Mouse (Mus musculus) c-Kit-negative CD71-positive TER-119-positive erythroid progenitor cells, embryonic 14.5 days (primary cell): ENCODE data around the gene Kcmf1.
"Not testable (repeated sequence)": the region's sequence is repeated elsewhere in the genome, so short reads cannot be mapped to it uniquely, and the experiment has no call there.

Experiments used
- DNase-seq: peaks from one replicate; pipeline ENCODE4 v3.0.0-alpha.2; 2013; ENCODE audit warnings: low read depth, low spot score

The Kcmf1 gene

DNA sequence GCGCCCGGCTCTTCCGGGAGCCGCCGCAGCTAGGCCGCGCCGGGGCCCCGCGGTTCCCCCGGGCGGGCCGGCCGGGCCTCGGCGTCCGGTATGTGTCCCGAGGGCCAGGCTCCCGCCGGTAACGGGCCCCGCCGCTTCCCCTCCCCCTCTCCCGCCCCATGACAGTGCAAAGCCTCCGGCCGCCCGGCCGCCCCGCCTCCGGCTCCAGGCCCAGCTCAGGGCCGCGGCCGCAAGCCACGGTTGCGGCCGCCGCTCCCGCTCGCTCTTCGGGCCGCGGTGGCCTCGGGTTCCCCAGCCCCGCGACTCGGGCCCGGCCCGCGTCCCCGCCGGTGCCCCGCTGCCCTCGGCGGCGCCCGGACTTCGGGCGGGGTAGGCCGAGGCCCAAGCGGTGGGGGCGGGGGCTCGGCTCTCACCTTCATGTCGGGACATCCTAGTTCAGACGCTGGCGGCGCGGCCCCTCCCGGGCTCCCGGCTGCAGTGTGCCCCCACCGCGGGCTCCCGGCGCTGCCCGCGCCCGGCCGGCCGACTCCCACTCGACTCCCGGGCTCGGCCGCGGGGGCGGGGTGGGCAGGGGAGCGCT is 488 bp downstream of the Kcmf1 start:
- DNase-seq, result peak; percentile 63

DNA sequence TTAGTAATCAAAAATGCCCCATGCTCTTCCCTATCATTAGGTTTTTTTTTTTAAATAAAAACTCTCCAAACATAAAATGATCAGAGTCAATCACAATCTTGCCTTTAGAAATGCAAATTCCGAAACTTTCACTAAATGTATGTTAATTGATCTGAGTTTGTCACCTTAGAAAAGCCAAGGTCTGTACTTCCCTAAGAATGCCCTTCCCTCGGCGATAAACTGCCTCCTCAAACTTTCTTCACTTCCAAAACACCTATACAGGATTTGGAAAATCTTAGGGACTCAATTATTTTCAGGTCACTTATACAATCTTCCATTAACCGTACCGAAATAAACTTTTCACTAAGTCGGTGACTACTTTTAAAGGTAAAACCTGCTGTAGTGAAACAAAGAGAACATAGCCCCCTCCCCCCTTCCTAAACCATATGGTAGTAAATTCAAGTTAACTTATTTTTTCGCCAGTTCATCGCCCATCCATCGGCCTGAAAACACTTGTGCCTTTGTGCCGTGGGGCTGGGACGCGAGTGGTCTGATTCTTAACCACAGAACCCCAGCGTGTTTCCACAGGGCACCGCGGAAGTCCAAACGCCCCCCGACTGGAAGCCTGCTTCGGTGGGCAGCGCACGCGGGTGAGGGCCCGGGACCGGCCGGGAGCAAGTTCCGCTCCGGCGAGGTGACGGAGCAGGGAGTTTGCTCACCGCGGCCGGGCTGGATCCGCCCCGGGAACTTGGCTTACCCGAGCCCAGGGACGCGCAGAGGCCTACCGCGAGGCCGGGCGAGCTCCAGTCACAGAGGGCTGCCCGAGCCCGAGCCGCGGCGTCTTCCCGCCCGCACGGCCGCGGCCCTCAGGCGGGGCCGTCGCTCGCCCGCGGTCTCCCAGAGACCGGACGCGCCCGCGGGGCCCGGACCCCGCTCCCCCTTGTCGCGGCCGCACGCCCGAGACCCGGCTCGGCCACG is 1.3 kb downstream of the Kcmf1 start:
- peak; percentile 52 for DNase-seq

DNA sequence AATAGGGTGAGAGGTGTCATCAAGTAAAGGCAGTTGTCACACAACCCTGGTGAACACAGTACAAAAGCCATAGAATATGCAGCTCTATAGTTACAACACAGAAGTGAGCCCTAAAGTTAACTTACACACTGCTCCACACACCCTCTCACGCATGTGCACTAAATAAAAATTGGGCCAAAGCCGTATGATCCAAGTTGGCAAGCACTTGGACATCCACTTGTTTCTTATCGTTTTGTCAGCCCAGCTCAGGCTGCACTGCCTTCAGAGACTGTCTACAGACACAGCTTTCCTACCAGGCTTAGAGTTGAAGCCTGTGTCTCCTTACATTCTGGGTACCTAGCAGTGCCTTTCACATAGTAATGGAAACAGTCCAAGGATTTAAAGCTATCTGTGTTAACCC is 4.8 kb downstream of the Kcmf1 start:
- no peak for DNase-seq

DNA sequence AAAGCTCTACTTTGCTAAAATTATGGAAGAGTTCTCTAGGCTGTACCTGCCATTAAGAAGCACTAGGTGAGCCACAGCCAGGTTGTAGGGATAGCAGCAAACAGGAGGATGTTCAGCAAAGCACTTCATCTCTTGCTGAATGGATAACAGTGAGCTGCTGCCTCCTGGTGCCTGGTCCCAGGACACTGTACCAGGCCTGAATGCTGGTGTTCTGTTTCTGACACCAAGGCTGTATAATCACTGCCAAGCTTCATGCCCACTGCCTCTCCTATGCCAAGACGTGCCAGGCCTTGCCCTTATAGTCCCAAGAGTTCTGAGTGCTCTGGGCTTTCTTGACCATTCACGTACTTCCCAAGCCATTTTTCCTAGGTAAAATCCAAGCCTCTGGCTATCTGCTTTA is 8.5 kb downstream of the Kcmf1 start:
- DNase-seq, result no peak

DNA sequence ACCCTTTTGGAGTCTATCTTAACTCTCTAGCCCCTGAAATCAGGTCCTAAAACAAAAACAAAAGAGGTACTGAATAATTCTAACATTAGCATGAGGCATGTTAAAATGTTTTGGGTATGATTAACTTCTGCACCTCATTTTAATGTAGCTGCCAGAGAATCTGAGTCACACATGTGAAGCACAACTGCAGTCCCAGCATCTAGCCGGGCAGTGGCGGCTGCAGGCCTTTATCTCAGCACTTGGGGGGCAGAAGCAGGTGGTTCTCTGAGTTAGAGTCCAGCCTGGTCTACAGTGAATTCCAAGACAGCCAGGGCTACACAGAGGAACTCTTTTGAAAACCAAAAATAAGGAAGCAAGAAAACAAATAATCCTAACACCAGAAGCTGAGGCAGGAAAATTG is 11.1 kb downstream of the Kcmf1 start:
- DNase-seq, result no peak

DNA sequence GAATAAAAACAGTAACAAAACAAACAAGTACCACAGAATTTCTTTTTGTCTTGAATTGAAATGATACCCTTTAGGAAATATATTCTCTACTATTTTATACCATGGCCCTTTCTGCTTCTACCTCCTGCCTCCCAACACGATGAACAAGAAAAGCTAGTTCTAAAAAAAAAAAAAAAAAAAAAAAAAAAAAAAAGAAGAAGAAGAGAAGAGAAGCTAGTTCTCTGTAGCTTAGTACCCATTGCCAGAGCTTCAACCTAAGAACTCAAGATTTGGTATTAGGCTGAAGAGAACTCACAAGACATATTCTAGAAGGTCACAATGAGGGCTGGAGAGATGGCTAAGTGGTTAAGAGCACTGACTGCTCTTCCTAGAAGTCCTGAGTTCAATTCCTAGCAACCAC is 14.5 kb downstream of the Kcmf1 start:
- no peak for DNase-seq

DNA sequence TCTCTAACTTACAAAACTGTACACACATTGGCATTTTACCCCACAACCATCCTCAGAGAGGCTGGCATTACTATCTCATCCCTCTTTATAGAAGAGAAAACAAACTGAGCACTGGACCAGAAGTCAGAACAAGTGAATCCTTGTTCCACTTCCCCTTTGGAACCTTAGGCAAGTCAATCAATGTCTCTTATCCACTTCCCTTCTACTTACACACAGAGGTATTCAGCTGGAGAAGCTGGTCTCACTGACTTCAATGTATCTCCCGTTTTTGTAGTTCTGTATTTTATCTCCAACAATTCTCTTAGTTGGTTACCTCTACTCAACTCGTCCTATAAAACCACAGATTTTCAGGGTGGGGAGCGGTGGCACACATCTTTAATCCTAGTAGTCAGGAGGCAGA is 15.0 kb downstream of the Kcmf1 start:
- no peak for DNase-seq

DNA sequence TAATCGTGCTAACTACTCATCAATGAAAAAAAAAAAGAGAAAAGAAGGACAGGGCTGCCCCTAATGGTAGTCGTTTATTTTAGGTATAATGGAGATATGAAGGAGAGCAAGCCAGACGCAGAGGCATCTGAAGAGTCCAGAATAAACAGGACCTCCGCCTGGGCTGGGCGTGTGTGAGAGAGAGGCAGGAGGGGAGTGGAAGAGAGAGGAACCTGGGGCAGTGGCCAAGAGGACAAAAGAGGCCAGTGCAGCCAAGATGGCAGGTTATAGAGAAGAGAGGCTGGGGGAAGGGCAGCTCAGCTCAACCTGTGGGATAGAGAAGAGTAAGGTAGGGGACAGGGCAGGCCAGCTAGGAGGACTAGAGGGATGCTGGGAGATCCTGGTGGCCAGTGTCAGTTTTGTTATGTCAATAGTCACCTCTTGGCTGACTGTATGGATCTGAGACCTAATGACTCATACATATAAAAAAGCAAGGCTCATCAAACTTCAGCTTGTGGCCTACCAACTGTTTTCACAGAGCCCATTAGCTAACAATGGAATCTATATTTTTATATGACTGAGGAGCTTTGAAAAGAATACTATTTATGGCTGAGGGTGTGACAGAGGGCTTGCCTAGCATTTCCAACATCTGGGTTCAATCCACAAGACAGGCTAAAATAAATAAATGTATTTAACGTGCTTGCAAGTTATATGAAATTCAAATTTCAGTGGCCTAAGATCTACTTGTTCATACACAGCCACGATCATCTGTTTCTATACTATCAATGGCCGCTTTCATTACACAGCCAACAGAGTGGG is 16.9 kb downstream of the Kcmf1 start:
- no peak for DNase-seq

DNA sequence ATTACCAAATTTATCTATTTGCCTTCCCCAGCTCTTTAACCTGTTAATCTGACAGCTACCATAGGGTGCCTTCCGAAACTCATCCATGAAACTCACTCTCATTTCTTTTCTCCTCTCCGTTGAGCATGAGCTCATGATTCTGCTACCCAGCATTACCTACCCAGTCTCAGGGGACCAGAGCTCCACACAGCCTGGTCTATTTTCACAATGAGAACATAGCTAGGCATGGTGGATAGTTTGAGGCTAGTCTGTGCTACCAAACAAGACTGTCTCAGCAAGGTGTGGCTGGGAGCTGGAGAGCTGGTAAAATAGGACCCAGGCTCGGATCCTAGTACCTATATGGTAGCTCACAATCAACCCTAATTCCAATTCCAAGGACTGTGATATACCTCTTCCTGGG is 17.6 kb downstream of the Kcmf1 start:
- DNase-seq, result no peak

DNA sequence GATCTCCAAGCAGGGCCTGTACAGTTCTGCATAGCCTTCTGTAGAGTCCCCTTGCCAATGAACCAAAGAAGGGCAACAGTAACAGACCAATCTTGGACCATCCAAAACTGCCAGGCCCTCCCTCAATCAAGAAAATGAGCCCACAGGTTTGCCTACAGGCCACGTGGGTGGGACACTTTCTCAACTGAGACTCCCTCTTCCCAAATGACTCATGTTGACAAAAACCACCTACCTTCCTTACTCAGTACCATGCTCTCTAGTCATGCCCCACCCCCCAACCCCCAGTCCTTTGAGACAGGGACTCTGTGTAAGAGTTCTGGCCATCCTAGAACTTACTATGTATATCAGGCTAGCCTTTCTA is 18.2 kb downstream of the Kcmf1 start:
- no peak for DNase-seq

DNA sequence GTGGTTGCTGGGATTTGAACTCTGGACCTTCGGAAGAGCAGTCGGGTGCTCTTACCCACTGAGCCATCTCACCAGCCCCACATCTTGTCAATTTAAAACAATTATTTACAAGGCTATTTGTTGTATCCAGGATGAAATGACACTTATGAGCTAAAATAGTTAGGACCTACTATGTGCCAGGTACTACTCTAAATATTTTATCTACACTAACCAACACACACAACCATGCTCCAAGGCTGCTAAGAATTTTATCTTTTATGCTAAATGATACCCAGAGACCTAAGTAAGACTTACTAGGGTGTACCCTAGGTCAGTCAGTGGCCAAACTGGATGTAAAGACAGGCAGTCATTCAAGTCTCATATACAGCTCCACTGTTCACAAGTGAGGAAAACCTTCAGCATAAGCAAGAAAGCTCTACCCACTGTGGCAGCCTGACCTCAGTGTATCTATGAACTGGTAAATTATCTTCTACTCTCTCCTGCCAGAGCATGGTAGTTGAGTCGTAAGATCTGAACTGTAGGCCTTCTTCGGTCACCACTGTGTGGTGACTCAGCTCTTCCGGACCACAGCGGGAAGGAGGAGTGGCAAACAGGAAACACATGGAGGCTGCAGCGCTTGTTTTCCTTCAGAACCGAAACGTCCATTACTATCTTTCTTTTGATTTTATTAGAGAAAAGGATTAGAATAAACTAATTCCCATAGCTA is 18.7 kb downstream of the Kcmf1 start:
- no peak for DNase-seq

DNA sequence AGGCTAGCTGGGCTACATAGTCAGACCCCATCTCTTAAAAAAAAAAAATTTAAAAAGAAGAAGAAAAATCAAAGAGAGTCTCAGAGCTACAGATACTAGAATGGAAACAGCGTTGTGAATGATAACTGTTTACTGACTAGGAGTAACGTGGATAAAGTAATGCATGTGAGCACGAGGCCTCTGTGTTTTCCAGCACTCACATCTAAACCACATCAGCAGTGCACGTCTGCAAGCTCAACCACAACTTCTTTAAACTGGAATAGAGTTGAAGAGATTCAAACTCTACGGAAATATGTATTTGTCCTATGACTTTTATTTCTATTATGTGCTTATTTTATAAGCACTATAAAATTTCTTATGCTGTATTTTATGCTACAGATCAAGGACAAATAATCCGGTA is 23.1 kb downstream of the Kcmf1 start:
- no peak for DNase-seq

DNA sequence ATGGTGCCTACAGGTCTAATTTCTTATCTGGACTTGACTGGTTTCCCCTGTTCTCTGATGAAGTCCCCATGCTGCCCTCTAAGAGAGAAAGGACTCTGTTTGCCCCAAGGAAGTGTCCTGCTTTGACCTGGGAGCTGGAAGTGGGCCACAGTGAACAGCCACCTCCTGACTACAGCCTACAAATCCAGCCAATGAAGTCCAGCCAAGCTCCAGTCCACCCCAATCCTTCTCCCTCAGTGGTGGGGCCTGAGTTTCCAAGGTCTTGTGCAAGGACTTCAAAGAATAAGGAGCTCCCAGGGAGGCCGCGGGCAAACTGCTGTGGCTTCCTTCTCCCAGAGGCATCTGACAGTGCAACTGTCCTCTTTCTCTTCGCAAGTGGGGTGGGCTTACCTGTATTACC is 26.4 kb downstream of the Kcmf1 start:
- no peak for DNase-seq

DNA sequence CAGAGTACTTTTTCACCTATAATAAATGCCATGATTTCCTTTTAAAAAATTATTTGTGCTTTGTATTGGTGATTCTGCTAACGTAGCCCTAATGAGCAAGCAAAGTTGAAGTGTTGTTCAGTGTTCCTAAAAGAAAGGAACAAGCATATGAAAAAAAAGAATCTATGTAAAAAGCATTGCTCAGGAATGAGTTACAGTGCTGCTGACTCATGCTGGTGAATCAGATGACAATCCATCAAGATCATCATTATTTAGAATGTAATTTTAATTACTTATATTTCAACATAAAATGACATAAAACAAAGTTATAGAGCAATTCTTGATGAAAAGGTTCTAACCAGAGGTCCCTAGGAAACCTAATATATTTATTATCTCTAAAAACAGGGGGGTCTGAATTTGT is 27.5 kb downstream of the Kcmf1 start:
- no peak for DNase-seq

DNA sequence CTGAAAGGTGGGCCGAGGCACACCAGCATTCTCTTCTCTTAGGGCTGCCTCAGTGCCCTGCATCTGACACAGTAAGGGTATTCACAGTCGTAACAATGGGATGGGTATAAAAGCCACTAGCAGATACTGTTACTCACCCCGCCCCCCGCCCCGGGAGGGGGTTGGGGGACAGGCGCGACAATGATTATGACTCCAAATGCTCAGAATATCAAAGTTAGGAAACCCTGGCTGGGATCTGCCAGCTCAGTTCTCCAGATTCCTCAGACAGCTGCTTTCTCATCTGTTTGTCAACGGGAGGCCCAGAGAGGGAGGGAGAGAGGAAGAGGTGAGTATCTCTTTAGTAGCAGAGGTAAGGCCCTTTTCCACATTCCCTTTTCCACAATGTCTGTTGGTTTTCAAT is 30.2 kb downstream of the Kcmf1 start:
- no peak for DNase-seq

DNA sequence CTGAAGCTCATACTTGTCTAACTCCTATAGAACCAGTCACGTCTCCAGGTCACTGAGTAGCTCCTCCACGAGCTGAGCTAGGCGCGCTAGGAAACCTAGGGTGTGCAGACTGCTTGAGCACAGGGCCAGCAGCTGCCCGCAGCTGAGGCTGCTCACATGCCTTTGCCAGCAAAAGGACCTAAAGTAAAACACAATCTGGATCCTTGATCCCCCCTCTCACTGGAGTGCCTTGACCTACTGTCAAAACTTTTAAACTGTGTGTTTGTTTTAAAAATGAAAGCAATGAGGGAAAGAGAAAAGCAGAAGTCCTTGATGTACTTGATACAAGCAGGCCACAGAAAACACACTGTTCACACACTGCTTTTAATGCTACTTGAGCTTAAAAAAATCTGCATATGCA is 31.1 kb downstream of the Kcmf1 start:
- no peak for DNase-seq

DNA sequence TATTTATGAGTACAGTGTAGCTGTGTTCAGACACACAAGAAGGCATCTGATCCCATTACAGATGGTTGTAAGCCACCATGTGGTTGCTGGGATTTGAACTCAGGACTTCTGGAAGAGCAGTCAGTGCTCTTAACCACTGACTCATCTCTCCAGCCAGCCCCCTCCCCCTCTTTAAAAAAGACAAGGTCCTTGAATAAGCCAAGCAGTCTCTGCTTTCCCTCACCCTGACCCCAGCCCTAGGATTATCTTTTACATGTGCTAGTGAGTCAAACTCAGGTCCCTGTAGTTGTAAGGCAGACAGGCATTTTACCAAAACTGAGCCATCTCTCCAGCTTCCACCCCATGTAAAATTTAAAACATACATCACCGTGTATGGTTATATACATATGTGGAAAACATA is 32.0 kb downstream of the Kcmf1 start:
- no peak for DNase-seq

DNA sequence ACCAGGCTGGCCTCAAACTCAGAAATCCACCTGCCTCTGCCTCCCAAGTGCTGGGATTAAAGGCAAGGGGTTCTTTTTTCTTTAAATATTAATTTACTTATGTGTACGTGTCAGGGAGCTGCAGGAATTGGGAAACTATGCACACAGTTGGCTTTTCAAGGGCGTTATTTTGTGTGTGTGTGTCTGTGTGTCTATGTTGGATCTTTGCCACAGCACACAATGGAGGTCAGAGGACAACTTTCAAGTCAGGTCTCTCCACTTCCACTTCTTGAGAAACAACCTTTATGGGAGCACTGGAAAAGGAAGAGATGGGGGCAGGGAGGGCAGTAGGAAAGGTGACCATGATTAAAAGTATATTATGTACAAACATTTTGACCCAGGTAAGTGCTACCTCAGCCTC is 33.5 kb downstream of the Kcmf1 start:
- DNase-seq, result no peak

DNA sequence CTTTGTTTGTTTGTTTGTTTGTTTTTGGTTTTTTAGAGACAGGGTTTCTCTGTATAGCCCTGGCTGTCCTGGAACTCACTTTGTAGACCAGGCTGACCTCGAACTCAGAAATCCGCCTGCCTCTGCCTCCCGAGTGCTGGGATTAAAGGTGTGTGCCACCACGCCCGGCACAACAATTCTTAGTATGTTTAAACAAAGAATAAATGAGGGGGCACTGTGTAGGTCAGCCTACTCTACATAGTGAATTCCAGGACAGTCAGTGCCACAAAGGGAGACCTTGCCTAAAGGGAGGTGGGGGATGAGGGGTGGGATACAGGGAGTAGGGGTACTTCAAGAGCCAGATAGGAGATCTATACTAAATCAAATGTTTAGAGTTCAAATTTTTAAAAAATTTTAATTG is 37.1 kb downstream of the Kcmf1 start:
- not testable (repeated sequence) for DNase-seq

DNA sequence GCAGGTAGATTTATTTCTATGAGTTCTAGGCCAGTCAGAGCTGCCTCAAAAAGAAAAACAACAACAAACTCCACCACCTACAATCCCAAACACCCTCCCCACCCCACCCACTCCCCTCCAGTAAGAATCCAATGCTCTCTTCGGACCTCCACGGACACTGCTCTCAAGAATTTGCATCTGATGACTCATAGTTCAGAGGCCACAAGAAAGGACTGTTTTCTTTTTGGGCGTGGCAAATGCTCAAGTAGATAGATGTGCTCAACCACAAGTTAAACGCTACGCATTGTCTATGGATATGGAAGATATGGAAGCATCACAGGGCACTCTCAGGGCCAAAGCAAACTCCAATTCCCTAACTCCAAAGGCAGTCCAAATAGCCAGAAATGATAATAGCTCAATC is 45.5 kb downstream of the Kcmf1 start:
- no peak for DNase-seq

DNA sequence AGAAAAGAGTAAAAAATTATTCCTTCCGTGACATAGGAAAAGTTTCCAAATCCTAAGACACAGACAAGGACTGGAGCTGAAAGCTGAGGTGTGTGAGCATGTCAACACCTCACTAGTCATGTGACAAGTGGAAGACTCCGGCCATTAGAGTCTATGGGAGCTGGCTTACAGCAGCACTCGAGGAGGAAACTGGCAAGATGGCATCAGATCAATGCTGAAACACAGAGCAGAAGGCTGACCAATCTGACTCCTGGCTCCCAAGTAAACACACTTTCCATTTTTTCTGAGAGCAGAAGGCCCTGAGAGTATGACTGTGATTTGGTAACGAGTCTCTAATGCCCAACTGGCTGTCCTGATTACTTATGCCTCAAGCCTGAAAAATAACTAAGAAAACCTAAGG is 47.6 kb downstream of the Kcmf1 start:
- no peak for DNase-seq

DNA sequence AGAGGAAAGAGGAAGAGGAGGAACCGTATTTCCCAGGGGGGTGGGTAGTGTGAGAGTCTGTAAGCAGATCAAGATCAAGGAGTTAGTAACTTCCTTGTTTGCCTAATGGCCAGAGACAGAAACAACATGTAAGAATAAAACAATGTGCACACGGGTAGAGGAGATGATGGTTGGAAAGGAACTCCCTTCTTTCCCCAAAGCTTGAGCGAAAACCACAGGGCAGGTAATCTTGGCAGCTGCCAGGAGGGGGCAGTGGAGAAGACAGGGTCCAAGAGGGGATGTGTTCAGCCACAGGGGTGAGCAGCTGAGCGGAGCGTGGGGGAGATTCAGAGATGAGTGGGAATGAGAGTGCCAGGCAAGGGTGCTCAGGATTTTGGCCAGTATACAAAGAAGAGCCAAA is 48.1 kb downstream of the Kcmf1 start:
- no peak for DNase-seq
